Mouse (Mus musculus) left cerebral cortex, postnatal 14 days (tissue): Measurements from ENCODE around the gene Tle3. TPM values are rescaled to one million over a fixed set of nuclear protein-coding genes. Genes with fewer than 3 reads are reported as not detected.

Source experiments
- DNase-seq, 2 experiments: peaks; one replicate each; pipeline ENCODE4 v3.0.0; 2021 to 2022; ENCODE audit warnings: low spot score in 2 of 2, mixed read lengths in 1 of 2
- intact Hi-C: fragments of 180-260 bp; cut with DNase I; formaldehyde crosslinking; loops from one replicate; pipeline ENCODE4 v1.15.1; 2025
- total RNA-seq, 2 experiments: library from RNA; stranded (reverse); gene quantifications; 2 replicates each; pipeline ENCODE4 v1.2.3; 2021

Tle3 gene
- total RNA-seq, 2 experiments from 2014 or later, result 81.7 to 98.0 TPM

- intact Hi-C loops, result no loop called here
- DNase-seq, result peak in 1 of 2 experiments; percentile 30
These were observed 22.5 kb upstream of the Tle3 start for GRCm38 (mm10) chr9:61349697-61350096.

GRCm38 (mm10) chr9:61351164-61351563 is 21.0 kb upstream of the Tle3 start:
- peak in 1 of 2 experiments; percentile 26 for DNase-seq
- intact Hi-C loops, result no loop called here

- intact Hi-C loops, result no loop called here
- DNase-seq, result no peak
These were observed 13.2 kb upstream of the Tle3 start for GRCm38 (mm10) chr9:61358933-61359332.

- DNase-seq, result no peak
- intact Hi-C loops, result loop anchor here (10.0 kb wide), 1 partner anchor 465 kb away; no protein-coding TSS in a partner anchor
These were observed 12.4 kb upstream of the Tle3 start for GRCm38 (mm10) chr9:61359741-61360140.

- no peak for DNase-seq
- intact Hi-C loops, result loop anchor here (10.0 kb wide), 1 partner anchor 465 kb away; no protein-coding TSS in a partner anchor
These were observed 12.0 kb upstream of the Tle3 start for GRCm38 (mm10) chr9:61360163-61360562.

- no peak for DNase-seq
- intact Hi-C loops, result loop anchor here (10.0 kb wide), 1 partner anchor 466 kb away; no protein-coding TSS in a partner anchor
These were observed 11.2 kb upstream of the Tle3 start for GRCm38 (mm10) chr9:61360727-61361631.

- intact Hi-C loops, result loop anchor here (10.0 kb wide), 1 partner anchor 468 kb away; no protein-coding TSS in a partner anchor
- no peak for DNase-seq
These were observed 9.0 kb upstream of the Tle3 start for GRCm38 (mm10) chr9:61363194-61363593.

GRCm38 (mm10) chr9:61366108-61366507 is 6.1 kb upstream of the Tle3 start:
- intact Hi-C loops, result loop anchor here (5.0 to 10.0 kb wide), 2 partner anchors 471 to 506 kb away; no protein-coding TSS in a partner anchor
- DNase-seq, result no peak

- no peak for DNase-seq
- intact Hi-C loops, result loop anchor here (5.0 to 10.0 kb wide), 2 partner anchors 472 to 505 kb away; no protein-coding TSS in a partner anchor
These were observed 5.0 kb upstream of the Tle3 start for GRCm38 (mm10) chr9:61367156-61367555.

GRCm38 (mm10) chr9:61367857-61368566 is 4.2 kb upstream of the Tle3 start:
- intact Hi-C loops, result loop anchor here (5.0 to 10.0 kb wide), 2 partner anchors 473 to 504 kb away; no protein-coding TSS in a partner anchor
- DNase-seq, result no peak

- DNase-seq, result peak; percentile 59
- intact Hi-C loops, result loop anchor here (5.0 to 10.0 kb wide), 2 partner anchors 474 to 504 kb away; no protein-coding TSS in a partner anchor
These were observed 3.5 kb upstream of the Tle3 start for GRCm38 (mm10) chr9:61368567-61369240.

- peak; percentile 37 to 46 for DNase-seq
- intact Hi-C loops, result loop anchor here (1.0 to 10.0 kb wide), 8 partner anchors 91 to 503 kb away; no protein-coding TSS in a partner anchor
These were observed 2.6 kb upstream of the Tle3 start for GRCm38 (mm10) chr9:61369316-61370273.

GRCm38 (mm10) chr9:61370454-61370888 is 1.7 kb upstream of the Tle3 start:
- DNase-seq, result peak; percentile 100
- intact Hi-C loops, result loop anchor here (1.0 to 10.0 kb wide), 6 partner anchors 92 to 462 kb away; no protein-coding TSS in a partner anchor

GRCm38 (mm10) chr9:61370889-61371754 is 1.0 kb upstream of the Tle3 start:
- intact Hi-C loops, result loop anchor here (1.0 to 10.0 kb wide), 6 partner anchors 93 to 461 kb away; no protein-coding TSS in a partner anchor
- DNase-seq, result peak; percentile 59 to 71

GRCm38 (mm10) chr9:61372510-61372975 is 377 bp downstream of the Tle3 start:
- intact Hi-C loops, result loop anchor here (5.0 to 10.0 kb wide), 4 partner anchors 200 to 460 kb away; no protein-coding TSS in a partner anchor
- no peak for DNase-seq

- DNase-seq, result peak; percentile 39 to 49
- intact Hi-C loops, result loop anchor here (5.0 to 10.0 kb wide), 4 partner anchors 199 to 459 kb away; no protein-coding TSS in a partner anchor
These were observed 939 bp downstream of the Tle3 start for GRCm38 (mm10) chr9:61372976-61373633.
